Mouse (Mus musculus) heart, postnatal 0 days (tissue): Measurements from ENCODE around the gene Frmd6.

Source experiments
- CTCF ChIP-seq: IDR thresholded peaks from 2 replicates; pipeline ENCODE4 v1.5.1; 2016; ENCODE audit warnings: antibody characterized with exemption, control low read depth, low read depth
- EP300 ChIP-seq: IDR thresholded peaks from 2 replicates; pipeline ENCODE4 v1.6.1; 2016; ENCODE audit warnings: antibody characterized with exemption, low read depth

DNA sequence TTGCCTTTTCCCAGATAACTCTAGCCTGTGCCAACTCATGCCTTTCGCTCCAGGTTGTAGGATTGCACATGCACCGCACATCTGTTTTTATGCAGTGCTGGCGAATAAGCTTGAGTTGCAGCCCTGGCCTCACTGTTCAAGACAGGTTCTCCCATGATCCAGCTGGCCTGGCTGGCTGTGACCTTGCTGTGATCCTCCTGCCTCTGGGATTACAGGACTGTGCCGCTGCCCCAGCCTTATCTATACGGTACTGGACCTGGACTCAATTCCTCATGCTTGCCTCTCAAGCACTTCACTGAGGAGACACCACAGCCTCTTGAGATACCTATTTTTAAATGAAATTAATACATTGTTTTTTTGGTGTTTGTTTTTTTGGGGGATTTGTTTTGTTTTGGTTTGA is 118.9 kb downstream of the Frmd6 start:
- TF ChIP-seq EP300 (no peak), CTCF (no peak)
